Mouse (Mus musculus) heart, postnatal 0 days (tissue): ENCODE results near the gene Ripor3. TPM values are rescaled to one million over a fixed set of nuclear protein-coding genes. Genes with fewer than 3 reads are reported as not detected.

Source experiments
- ATAC-seq: fragments of 200-750 bp; cut with Nextera tagmentation; 2 replicates; pipeline ENCODE4 v1.8.0; 2017; ENCODE audit warnings: low read depth, moderate number of reproducible peaks, moderate library complexity; ENCODE audit not compliant: insufficient read depth
- DNase-seq: peaks from one replicate; pipeline ENCODE4 v3.0.0-alpha.2; 2016; ENCODE audit warnings: low spot score
- H3K27ac ChIP-seq: fragments of 300-500 bp; sonication (generic); 2 replicates; pipeline ENCODE4 v1.5.1; 2014; ENCODE audit warnings: low read depth, mild to moderate bottlenecking
- H3K27me3 ChIP-seq: fragments of 300-500 bp; sonication (generic); 2 replicates; pipeline ENCODE4 v1.6.1; 2014; ENCODE audit warnings: low read length, mixed read lengths; ENCODE audit not compliant: control insufficient read depth, insufficient read depth
- H3K36me3 ChIP-seq: fragments of 300-500 bp; sonication (generic); replicated peaks from 2 replicates; pipeline ENCODE4 v1.6.1; 2014; ENCODE audit warnings: low read length, mixed read lengths; ENCODE audit not compliant: control insufficient read depth, insufficient read depth
- H3K4me1 ChIP-seq: fragments of 300-500 bp; sonication (generic); 2 replicates; pipeline ENCODE4 v1.6.1; 2014; ENCODE audit warnings: antibody characterized with exemption; ENCODE audit not compliant: control insufficient read depth, insufficient read depth
- H3K4me2 ChIP-seq: fragments of 300-500 bp; sonication (generic); 2 replicates; pipeline ENCODE4 v1.6.1; 2014; ENCODE audit warnings: low read depth, mild to moderate bottlenecking, low read length, moderate library complexity
- H3K4me3 ChIP-seq: fragments of 300-500 bp; sonication (generic); 2 replicates; pipeline ENCODE4 v1.5.1; 2014; ENCODE audit warnings: low read depth, low read length
- H3K9ac ChIP-seq: fragments of 300-500 bp; sonication (generic); replicated peaks from 2 replicates; pipeline ENCODE4 v1.6.1; 2014; ENCODE audit warnings: low read depth, low read length, mixed read lengths
- H3K9me3 ChIP-seq: fragments of 300-500 bp; sonication (generic); replicated peaks from 2 replicates; pipeline ENCODE4 v1.6.1; 2016; ENCODE audit warnings: low read length; ENCODE audit not compliant: control insufficient read depth
- CTCF ChIP-seq: IDR thresholded peaks from 2 replicates; pipeline ENCODE4 v1.5.1; 2016; ENCODE audit warnings: antibody characterized with exemption, control low read depth, low read depth
- EP300 ChIP-seq: IDR thresholded peaks from 2 replicates; pipeline ENCODE4 v1.6.1; 2016; ENCODE audit warnings: antibody characterized with exemption, low read depth
- WGBS: fragments of 180-500 bp; shearing (Covaris S2); extraction: QIAGEN DNeasy Blood & Tissue Kit; methylation state at CpG from one replicate; pipeline ENCODE4 v1.1.7; 2014; 5-methylcytosine and 5-hydroxymethylcytosine counted together
- polyA plus RNA-seq: library from polyadenylated mRNA; unstranded; fragments of >200 nt; fragmentation: Nextera tagmentation; extraction: Ambion mirVana; gene quantifications from 2 replicates; pipeline ENCODE4 v1.2.1, GENCODE M21; 2015
- total RNA-seq: library from RNA; depleted of rRNA; stranded (reverse); fragments of >200 nt; gene quantifications from 2 replicates; pipeline ENCODE4 v1.2.3, GENCODE M21; 2014; ENCODE audit warnings: low replicate concordance

Gene Ripor3
- total and polyA plus RNA-seq, 2 experiments from 2014 or later: 0.29 to 1.9 TPM

DNA sequence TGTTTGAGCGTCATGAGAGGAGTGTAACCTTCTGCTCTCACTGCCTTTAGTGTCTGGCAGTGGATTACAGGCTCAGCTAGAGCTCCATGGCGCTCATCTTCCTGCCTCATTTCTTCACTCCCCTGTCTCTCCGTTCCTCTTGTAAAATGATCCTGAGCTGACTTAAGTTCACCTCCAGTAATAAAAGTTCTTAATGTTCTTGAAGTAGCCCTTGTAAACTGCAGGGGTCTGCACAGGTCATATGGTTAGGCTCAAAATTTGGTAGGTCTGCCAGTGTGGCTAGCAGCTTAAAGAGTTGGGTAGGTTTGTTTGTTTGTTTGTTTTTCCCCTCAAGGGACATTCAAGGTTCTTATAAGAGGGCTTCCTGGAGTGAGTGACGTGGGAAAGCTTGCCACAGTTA lies 71.2 kb downstream of the Ripor3 start:
- TF ChIP-seq EP300 (no peak), CTCF (no peak)

GRCm38 (mm10) chr2:167938786-167939185 lies 71.6 kb downstream of the Ripor3 start:
- ATAC-seq (no peak), DNase-seq (no peak)
- no peak overlapping the region for H3K27ac ChIP-seq
- 74% methylated on average over 3 of the region's 3 CpGs for WGBS
- no peaks in the 10 kb centered on the region for H3K27me3 ChIP-seq
- peaks cover 77% of the 10 kb centered on the region for H3K4me1 ChIP-seq
- H3K4me3 ChIP-seq: no peak overlapping the region
- no peak overlapping the region for H3K9ac ChIP-seq
- no peaks in the 10 kb centered on the region for H3K36me3 ChIP-seq
- TF ChIP-seq CTCF: no peak
- no peak for TF ChIP-seq EP300
- no peak overlapping the region for H3K4me2 ChIP-seq
- no peaks in the 10 kb centered on the region for H3K9me3 ChIP-seq

More for the DNA sequence above, 71.2 kb downstream of the Ripor3 start:
- Histone ChIP-seq H3K4me1 (peaks cover 76% of the 10 kb centered on the region), H3K4me3 (no peak overlapping the region), H3K36me3 (no peaks in the 10 kb centered on the region), H3K4me2 (no peak overlapping the region), H3K27me3 (no peaks in the 10 kb centered on the region), H3K9ac (0 out of 2 replicates have a peak overlapping the region, but pooled peaks have one; percentile 8), H3K27ac (no peak overlapping the region), H3K9me3 (no peaks in the 10 kb centered on the region)
- DNase-seq: no peak
- WGBS: 69% methylated on average over 4 of the region's 4 CpGs
- no peak for ATAC-seq

DNA sequence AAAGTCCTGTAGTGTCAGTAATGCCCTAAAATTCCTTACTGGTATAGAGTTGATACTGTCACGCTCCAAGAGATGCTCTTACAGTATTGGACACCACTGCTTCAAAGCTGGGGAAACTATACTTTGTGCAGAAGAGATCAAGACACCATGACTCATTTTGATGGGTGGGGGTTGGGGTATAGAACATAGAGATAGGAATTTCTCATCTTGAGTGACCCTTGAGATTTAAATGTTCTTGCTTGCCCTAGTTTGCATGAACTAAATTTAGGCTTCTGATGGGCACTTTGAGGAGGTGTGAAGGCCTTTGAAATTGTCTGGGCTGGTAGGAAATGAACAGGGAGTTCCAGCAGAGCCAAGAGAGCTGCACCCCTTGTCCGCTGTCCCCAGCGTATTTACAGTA lies 74.5 kb downstream of the Ripor3 start:
- H3K9ac ChIP-seq: 0 out of 2 replicates have a peak overlapping the region, but pooled peaks have one; percentile 0
- H3K27ac ChIP-seq: no peak overlapping the region
- no peaks in the 10 kb centered on the region for H3K9me3 ChIP-seq
- peaks cover 64% of the 10 kb centered on the region for H3K4me1 ChIP-seq
- H3K4me2 ChIP-seq: no peak overlapping the region
- DNase-seq (no peak), ATAC-seq (no peak)
- TF ChIP-seq EP300 (no peak), CTCF (no peak)
- no peaks in the 10 kb centered on the region for H3K27me3 ChIP-seq
- no peaks in the 10 kb centered on the region for H3K36me3 ChIP-seq
- H3K4me3 ChIP-seq: no peak overlapping the region
- 50% methylated on average over 3 of the region's 3 CpGs for WGBS

DNA sequence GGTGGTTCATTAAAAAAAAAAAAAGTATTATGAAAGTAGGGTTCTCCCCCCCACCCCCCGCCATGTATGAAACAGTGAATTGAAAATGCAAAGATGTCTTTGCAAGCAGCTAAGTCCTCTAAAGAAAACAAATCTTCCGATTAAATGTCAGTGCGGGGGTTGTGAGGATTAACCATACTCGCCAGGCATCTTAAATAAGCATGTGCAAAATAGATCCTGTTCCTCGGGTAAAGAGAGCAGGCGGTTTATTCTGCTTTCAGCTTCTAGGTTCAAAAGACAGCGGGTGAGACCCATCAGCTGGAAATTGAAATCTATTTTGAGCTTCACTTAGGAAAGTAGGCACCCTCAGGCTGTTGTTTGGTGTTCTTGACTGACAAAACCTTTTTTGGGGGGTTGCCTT lies 77.0 kb downstream of the Ripor3 start:
- peaks cover 46% of the 10 kb centered on the region for H3K4me1 ChIP-seq

DNA sequence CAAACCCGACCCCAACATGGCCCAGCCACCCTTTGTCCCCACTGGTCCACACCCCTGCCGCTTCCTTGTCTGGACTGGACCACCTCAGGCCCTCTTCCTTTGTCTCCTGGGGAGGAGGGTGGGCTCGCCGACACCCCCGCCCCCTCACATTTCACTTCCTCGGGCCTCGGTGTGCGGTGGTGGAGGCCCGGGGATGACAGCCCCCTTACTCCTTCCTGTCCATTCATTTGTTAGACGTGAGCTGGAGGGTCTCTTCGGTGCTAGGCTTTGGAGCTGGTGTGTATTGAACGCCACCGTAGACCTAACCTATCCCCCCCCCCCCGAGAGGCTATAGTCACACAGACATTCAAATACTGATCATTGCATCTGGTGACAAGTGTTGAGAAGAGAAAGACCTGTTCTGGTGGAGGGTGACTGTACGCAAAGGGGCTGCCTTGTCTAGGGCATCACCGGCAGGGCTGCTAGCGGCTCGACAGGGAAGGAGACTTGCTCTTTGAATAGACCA lies 77.6 kb downstream of the Ripor3 start:
- H3K4me1 ChIP-seq: peaks cover 46% of the 10 kb centered on the region
- peak overlapping the region; percentile 77 for H3K4me2 ChIP-seq
- ATAC-seq: peak; percentile 25
- TF ChIP-seq EP300 (no peak), CTCF (no peak)
- H3K27ac ChIP-seq: peak overlapping the region; percentile 63
- DNase-seq: no peak
- peak overlapping the region; percentile 92 for H3K4me3 ChIP-seq
- WGBS: under 1% methylated on average over 18 of the region's 18 CpGs
- H3K36me3 ChIP-seq: no peaks in the 10 kb centered on the region
- H3K9ac ChIP-seq: peak overlapping the region; percentile 93
- H3K27me3 ChIP-seq: no peaks in the 10 kb centered on the region
- no peaks in the 10 kb centered on the region for H3K9me3 ChIP-seq

More for the DNA sequence above, 77.0 kb downstream of the Ripor3 start:
- H3K4me2 ChIP-seq: peak overlapping the region; percentile 77
- no peaks in the 10 kb centered on the region for H3K27me3 ChIP-seq
- WGBS: 28% methylated on average over 7 of the region's 7 CpGs
- TF ChIP-seq CTCF: no peak
- TF ChIP-seq EP300: no peak
- no peaks in the 10 kb centered on the region for H3K36me3 ChIP-seq
- DNase-seq (no peak), ATAC-seq (no peak)
- no peak overlapping the region for H3K27ac ChIP-seq
- H3K4me3 ChIP-seq: peak overlapping the region; percentile 92
- peak overlapping the region; percentile 93 for H3K9ac ChIP-seq
- H3K9me3 ChIP-seq: no peaks in the 10 kb centered on the region
